Mouse (Mus musculus) limb, embryonic 13.5 days (tissue): ENCODE measurements around the gene Kcnj8. TPM values are rescaled to one million over a fixed set of nuclear protein-coding genes. Genes with fewer than 3 reads are reported as not detected.
A peak's percentile ranks its signal among the peaks of the same experiment; 100 is the strongest.

Experiments
- ATAC-seq: fragments of 200-750 bp; cut with Nextera tagmentation; 2 replicates; pipeline ENCODE4 v1.8.0; 2017; ENCODE audit warnings: low read depth, moderate number of reproducible peaks, moderate TSS enrichment; ENCODE audit not compliant: low FRiP score
- H3K27ac ChIP-seq: fragments of 300-500 bp; sonication (generic); 2 replicates; pipeline ENCODE4 v1.5.1; 2015; ENCODE audit warnings: inconsistent platforms, mild to moderate bottlenecking, moderate library complexity
- H3K27me3 ChIP-seq: fragments of 300-500 bp; sonication (generic); 2 replicates; pipeline ENCODE4 v1.6.1; 2015; ENCODE audit warnings: mild to moderate bottlenecking, inconsistent platforms
- H3K36me3 ChIP-seq: fragments of 300-500 bp; sonication (generic); 2 replicates; pipeline ENCODE4 v1.6.1; 2015; ENCODE audit warnings: inconsistent platforms, mild to moderate bottlenecking, moderate library complexity
- H3K4me1 ChIP-seq: fragments of 300-500 bp; sonication (generic); 2 replicates; pipeline ENCODE4 v1.6.1; 2015; ENCODE audit warnings: inconsistent platforms
- H3K4me2 ChIP-seq: fragments of 300-500 bp; sonication (generic); replicated peaks from 2 replicates; pipeline ENCODE4 v1.6.1; 2015; ENCODE audit warnings: inconsistent platforms, mild to moderate bottlenecking, moderate library complexity
- H3K4me3 ChIP-seq: fragments of 300-500 bp; sonication (generic); 2 replicates; pipeline ENCODE4 v1.5.1; 2015; ENCODE audit warnings: moderate library complexity, mild to moderate bottlenecking, inconsistent platforms
- H3K9ac ChIP-seq: fragments of 300-500 bp; sonication (generic); 2 replicates; pipeline ENCODE4 v1.6.1; 2015; ENCODE audit warnings: mild to moderate bottlenecking, inconsistent platforms
- H3K9me3 ChIP-seq: fragments of 300-500 bp; sonication (generic); 2 replicates; pipeline ENCODE4 v1.6.1; 2016; ENCODE audit warnings: inconsistent platforms
- WGBS: fragments of 180-500 bp; shearing (Covaris S2); methylation state at CpG from one replicate; pipeline ENCODE4 v1.1.7; 2015; 5-methylcytosine and 5-hydroxymethylcytosine counted together
- polyA plus RNA-seq: library from polyadenylated mRNA; unstranded; fragments of >200 nt; fragmentation: Nextera tagmentation; extraction: Ambion mirVana; gene quantifications from 2 replicates; pipeline ENCODE4 v1.2.1, GENCODE M21; 2015

The Kcnj8 gene
- polyA plus RNA-seq, 1 experiment from 2014 or later = 5.9 TPM

DNA sequence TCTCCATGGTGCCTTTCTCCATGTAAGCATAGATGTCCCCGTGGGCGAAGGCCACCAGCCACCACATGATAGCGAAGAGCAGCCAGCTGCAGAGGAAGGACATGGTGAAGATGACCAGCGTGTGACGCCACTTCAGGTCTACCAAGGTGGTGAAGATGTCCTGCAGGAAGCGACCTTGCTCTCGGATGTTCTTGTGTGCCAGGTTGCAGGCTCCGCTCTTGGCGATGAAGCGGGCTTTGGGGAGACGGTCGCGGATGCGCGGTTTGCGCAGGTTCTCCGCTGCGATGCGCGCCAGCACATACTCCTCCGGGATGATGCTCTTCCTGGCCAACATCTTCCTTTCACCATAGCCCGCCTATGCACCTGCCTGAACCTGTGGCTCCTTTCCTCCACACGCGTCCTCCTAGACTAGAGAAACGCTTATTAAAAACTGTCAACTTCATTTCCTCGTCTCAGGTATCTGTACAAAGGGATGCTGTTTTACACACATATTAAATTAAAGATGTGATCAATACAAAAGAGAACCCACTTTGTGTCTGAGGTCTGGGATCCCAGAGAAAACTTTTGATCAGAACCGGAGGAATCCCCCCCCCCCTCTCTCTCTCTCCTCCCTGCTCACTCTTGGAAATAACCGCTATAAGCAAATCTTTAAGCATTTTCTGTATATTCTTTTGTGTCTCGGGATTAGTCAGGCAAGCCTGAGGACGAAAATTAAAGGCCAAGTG, 1.2 kb downstream of the Kcnj8 start:
- no peak overlapping the region for H3K9ac ChIP-seq
- no peak overlapping the region for H3K27ac ChIP-seq
- H3K4me2 ChIP-seq = peak overlapping the region; percentile 90
- peaks cover 19% of the 10 kb centered on the region for H3K4me1 ChIP-seq
- peaks cover 77% of the 10 kb centered on the region for H3K27me3 ChIP-seq
- ATAC-seq = no peak
- peak overlapping the region; percentile 50 for H3K4me3 ChIP-seq
- no peaks in the 10 kb centered on the region for H3K36me3 ChIP-seq
- WGBS = 8% methylated on average over 30 of the region's 30 CpGs
- H3K9me3 ChIP-seq = no peaks in the 10 kb centered on the region

DNA sequence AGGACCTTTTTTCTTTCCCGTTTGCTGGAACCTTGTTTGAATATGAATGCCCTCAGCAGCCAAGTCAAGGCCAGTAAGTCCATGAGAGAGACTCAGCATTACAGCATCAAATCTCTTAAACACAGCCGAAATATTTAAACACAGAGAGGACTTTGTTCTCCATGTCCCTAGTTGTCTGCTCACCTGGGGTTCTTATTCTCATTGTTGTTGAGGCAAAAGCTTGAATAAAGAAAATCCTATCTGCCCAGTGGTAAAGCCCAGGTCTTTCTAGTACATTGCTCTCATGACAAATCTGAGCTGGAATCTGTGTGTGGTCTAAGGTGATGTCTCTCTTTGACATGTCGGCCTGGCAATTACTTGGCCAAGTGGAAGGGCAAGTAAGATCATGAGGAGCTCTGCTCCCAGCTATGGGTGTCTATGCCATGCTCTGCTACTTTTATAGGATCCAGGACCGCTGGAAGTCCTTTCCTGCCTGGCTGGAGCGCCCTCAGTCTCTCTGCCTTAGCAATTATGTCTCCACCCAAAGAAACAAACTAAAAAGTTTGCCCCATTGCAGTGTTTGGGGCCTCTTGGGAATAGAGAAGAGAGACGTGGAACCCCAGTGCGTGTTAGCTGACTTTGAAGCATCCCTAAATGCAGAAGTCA, 2.6 kb downstream of the Kcnj8 start:
- 45% methylated on average over 7 of the region's 7 CpGs for WGBS
- Histone ChIP-seq H3K36me3 (no peaks in the 10 kb centered on the region), H3K9ac (no peak overlapping the region), H3K9me3 (no peaks in the 10 kb centered on the region), H3K27ac (no peak overlapping the region), H3K4me1 (peaks cover 19% of the 10 kb centered on the region), H3K27me3 (peaks cover 75% of the 10 kb centered on the region), H3K4me3 (no peak overlapping the region), H3K4me2 (no peak overlapping the region)
- ATAC-seq = no peak

DNA sequence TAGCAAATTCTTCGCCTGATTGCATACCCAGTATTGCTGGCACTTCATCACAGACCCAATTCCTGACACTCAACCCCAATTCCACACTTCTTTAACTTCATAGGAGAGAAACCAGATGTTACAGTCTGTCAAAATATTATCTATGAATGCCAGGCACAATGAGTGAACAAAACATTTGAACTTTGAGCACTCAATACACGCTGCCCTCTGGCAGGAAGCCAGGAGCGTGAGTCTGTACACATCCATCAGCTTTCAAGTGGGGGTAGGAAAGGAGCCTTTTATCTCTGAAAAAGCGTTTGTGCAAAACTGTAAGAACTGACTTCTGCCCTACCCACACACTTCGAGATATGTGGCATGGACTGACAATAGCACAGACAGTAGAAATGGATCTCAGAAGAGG, 4.0 kb downstream of the Kcnj8 start:
- Histone ChIP-seq H3K4me3 (no peak overlapping the region), H3K4me2 (no peak overlapping the region), H3K9me3 (no peaks in the 10 kb centered on the region), H3K9ac (no peak overlapping the region), H3K27ac (no peak overlapping the region), H3K36me3 (no peaks in the 10 kb centered on the region), H3K4me1 (peaks cover 19% of the 10 kb centered on the region), H3K27me3 (peaks cover 62% of the 10 kb centered on the region)
- ATAC-seq = no peak
- 51% methylated on average over 5 of the region's 5 CpGs for WGBS

DNA sequence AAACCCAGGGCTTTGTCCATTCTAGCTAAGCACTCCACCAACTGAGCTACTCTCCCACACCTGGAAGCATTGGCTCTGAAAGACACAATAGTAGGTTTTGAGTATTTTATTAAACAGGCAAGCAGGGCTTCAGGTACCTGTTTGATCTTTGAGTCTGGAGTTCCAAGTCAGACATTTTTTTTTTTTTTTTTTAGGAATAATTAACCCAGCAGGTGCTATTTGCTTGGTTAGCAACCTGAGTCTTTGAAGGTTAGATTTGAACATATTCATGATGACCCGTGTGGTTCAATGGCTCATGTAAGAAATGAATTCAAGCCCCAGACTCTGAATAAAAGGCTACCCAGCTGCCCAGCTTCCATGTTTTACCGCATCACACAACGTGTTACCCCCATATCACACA, 6.7 kb downstream of the Kcnj8 start:
- Histone ChIP-seq H3K4me1 (no peaks in the 10 kb centered on the region), H3K4me3 (no peak overlapping the region), H3K36me3 (no peaks in the 10 kb centered on the region), H3K4me2 (no peak overlapping the region), H3K27me3 (peaks cover 36% of the 10 kb centered on the region), H3K9ac (no peak overlapping the region), H3K9me3 (no peaks in the 10 kb centered on the region), H3K27ac (no peak overlapping the region)
- ATAC-seq = no peak
- 87% methylated on average over 3 of the region's 3 CpGs for WGBS

DNA sequence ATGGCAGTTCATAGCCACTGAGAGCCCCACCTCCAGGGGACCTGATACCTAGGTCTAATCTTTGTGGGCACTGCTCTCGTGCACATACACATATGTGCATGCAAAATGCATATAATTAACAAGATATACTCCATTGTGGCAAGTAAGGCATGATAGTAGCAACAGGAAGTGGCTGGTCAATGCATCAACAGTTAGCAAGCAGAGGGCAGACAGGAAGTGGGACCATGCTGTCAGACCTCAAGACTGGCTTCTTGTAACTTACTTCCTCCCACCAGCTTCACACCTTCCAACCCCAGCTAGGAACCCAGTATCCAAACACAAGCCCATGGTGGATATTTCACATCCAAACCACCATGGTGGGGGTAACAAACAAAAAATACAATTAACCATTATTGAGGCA, 10.3 kb downstream of the Kcnj8 start:
- Histone ChIP-seq H3K9me3 (no peaks in the 10 kb centered on the region), H3K4me2 (no peak overlapping the region), H3K4me1 (no peaks in the 10 kb centered on the region), H3K4me3 (no peak overlapping the region), H3K27me3 (peaks cover 9% of the 10 kb centered on the region), H3K9ac (no peak overlapping the region), H3K27ac (no peak overlapping the region), H3K36me3 (no peaks in the 10 kb centered on the region)
- 67% methylated on average over 1 of the region's 1 CpGs for WGBS
- ATAC-seq = no peak

DNA sequence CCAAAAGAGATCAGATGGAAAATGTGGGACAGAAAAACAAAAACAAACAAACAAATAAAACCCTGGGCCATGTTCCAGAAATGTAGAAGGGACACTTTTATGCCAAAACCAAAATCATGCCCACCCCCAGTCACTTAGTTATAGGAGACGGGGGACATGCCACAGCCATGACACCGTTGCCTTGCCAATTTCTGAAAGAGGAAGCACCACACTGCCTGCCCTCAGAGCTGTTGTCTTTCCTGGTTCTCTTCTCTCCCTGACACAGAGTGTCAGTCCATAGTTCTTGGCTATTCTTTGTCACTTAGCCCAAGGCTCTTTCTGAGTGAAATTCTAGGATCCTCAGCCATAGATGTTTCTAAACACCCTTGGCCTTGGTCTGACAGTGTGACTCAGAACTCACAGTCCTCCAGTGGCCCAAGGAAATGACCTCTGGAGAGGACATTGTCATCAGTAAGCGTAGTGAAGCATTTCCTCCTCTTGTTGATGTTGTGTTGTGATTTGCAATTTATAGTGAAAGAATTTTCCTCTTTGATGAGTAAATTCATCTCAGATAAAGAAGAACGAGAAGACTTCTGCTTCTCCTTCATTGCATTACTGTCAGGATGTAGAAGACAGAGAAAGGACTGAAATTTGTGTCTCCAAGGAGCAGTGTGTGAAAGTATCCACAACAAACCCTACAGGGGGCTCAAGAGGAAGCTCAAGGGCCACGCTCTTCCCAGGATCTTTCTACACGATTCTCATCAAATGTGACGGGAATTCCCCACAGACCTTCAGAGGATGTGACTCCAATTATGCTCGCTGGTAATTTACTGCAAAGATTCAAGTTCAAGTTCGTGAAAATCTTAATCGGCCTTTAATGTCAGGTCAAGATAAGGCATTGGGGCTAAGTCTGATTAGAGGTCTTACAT, 12.4 kb downstream of the Kcnj8 start:
- Histone ChIP-seq H3K27ac (no peak overlapping the region), H3K36me3 (no peaks in the 10 kb centered on the region), H3K4me1 (no peaks in the 10 kb centered on the region), H3K4me2 (no peak overlapping the region), H3K4me3 (no peak overlapping the region), H3K27me3 (no peaks in the 10 kb centered on the region), H3K9me3 (no peaks in the 10 kb centered on the region), H3K9ac (no peak overlapping the region)
- WGBS = 80% methylated on average over 10 of the region's 10 CpGs
- ATAC-seq = no peak

DNA sequence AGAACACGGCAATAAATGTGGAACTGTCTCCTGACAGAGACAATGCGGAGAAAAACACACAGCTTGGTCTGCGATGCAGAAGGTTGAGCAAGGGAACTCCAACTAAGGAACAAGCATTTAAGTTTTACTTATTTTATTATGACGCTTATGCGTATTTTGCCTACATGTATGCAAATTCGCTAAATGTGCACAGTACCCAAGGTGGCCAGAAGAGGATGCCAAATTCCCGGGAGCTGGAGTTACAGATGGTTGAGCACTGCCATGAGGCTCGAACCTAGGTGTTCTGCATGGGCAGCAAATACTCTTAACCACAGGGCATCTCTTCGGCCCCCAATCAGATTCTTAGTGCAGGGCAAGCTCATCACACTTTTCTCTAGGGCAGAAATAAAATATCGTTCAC, 13.3 kb downstream of the Kcnj8 start:
- Histone ChIP-seq H3K4me2 (no peak overlapping the region), H3K9ac (no peak overlapping the region), H3K27me3 (no peaks in the 10 kb centered on the region), H3K9me3 (no peaks in the 10 kb centered on the region), H3K27ac (no peak overlapping the region), H3K36me3 (no peaks in the 10 kb centered on the region), H3K4me3 (no peak overlapping the region), H3K4me1 (no peaks in the 10 kb centered on the region)
- no peak for ATAC-seq
- 83% methylated on average over 10 of the region's 10 CpGs for WGBS

DNA sequence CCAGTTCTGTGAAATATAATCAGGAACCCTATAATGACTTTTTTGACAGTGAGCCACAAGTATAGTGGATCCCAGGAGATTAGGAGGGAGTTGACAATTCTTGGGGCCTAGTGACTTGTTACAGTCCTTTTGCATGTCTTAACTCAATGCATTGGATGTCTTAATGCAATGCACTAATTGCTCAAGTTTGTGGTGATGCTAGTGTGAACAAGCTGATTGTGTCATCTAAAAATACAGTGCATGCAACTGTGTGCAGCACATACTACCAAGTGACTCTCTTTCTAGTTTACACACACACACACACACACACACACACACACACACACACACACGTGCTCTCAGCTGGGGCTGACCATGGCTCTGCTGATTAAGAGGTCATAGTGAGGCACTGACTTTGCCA, 15.4 kb downstream of the Kcnj8 start:
- no peak overlapping the region for H3K9ac ChIP-seq
- no peak for ATAC-seq
- H3K4me3 ChIP-seq = no peak overlapping the region
- H3K9me3 ChIP-seq = no peaks in the 10 kb centered on the region
- WGBS = 45% methylated on average over 1 of the region's 1 CpGs
- no peak overlapping the region for H3K4me2 ChIP-seq
- H3K27me3 ChIP-seq = no peaks in the 10 kb centered on the region
- no peaks in the 10 kb centered on the region for H3K4me1 ChIP-seq
- H3K27ac ChIP-seq = no peak overlapping the region
- no peaks in the 10 kb centered on the region for H3K36me3 ChIP-seq

DNA sequence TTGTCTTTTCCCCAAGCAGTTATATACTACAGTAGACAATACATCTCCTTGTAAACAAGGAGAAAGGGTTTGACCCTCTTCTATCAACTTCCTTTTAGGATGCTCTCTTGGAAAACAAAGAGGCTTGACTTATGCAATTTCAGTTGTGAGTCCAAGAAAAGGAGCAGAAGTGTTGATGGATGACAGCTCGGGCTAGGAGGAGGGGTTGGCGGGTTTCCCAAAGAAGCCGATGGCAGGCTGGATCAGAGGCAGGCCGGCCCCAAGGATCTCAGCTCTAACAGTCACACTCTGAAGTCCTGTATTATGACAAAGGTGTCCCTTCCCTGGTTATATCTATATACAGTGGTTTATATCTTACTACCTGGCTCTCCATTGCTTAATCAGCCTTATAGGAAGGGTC, 19.9 kb downstream of the Kcnj8 start:
- Histone ChIP-seq H3K36me3 (no peaks in the 10 kb centered on the region), H3K27me3 (no peaks in the 10 kb centered on the region), H3K9ac (no peak overlapping the region), H3K4me2 (no peak overlapping the region), H3K4me1 (no peaks in the 10 kb centered on the region), H3K9me3 (no peaks in the 10 kb centered on the region), H3K4me3 (no peak overlapping the region), H3K27ac (no peak overlapping the region)
- 80% methylated on average over 4 of the region's 4 CpGs for WGBS
- no peak for ATAC-seq

DNA sequence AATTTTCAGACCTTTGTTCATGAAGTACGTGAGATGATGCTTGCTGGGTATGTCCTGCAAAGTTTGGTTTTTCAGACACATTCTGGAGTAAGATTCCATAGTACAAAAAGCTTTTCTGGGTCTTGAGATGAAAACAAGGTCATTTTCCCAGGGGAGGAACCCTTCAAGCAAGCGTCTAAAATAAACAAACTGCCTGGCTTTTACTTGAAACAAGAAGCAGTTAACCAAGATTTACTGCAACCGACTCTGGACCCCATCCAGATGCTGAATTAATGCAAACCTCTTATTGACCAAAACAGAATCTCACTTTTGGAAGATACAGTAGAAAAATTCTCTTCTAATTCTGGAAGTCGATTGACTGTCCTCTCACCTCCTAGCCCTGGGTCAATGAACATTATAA, 20.5 kb downstream of the Kcnj8 start:
- H3K36me3 ChIP-seq = no peaks in the 10 kb centered on the region
- H3K27ac ChIP-seq = no peak overlapping the region
- no peak overlapping the region for H3K9ac ChIP-seq
- no peak overlapping the region for H3K4me3 ChIP-seq
- WGBS = 53% methylated on average over 4 of the region's 4 CpGs
- H3K27me3 ChIP-seq = no peaks in the 10 kb centered on the region
- no peaks in the 10 kb centered on the region for H3K4me1 ChIP-seq
- H3K4me2 ChIP-seq = no peak overlapping the region
- no peak for ATAC-seq
- no peaks in the 10 kb centered on the region for H3K9me3 ChIP-seq

DNA sequence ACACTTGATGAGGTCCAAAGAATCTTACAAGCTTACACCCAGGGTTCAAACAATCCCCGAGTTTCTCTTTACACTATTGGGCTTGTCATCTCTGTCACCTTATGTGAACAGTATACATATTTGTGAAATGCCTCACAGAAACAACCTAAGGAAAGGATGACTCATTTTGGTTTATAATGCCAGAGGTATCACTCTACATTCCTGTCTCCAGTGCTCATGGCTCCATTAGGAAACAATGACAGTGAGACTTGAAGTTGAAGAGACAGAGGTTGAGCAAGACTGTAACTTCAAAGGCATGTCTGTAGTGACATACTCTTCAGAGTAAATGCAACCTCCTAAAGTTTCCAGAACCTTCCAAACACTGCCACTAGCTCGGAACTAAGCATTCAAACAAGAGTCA, 23.0 kb downstream of the Kcnj8 start:
- H3K27me3 ChIP-seq = no peaks in the 10 kb centered on the region
- no peak overlapping the region for H3K4me2 ChIP-seq
- ATAC-seq = no peak
- H3K9me3 ChIP-seq = no peaks in the 10 kb centered on the region
- no peak overlapping the region for H3K9ac ChIP-seq
- H3K4me3 ChIP-seq = no peak overlapping the region
- H3K27ac ChIP-seq = no peak overlapping the region
- H3K4me1 ChIP-seq = peaks cover 7% of the 10 kb centered on the region; the same call in 1 of the 2 replicates
- H3K36me3 ChIP-seq = no peaks in the 10 kb centered on the region
- 87% methylated on average over 2 of the region's 2 CpGs for WGBS

DNA sequence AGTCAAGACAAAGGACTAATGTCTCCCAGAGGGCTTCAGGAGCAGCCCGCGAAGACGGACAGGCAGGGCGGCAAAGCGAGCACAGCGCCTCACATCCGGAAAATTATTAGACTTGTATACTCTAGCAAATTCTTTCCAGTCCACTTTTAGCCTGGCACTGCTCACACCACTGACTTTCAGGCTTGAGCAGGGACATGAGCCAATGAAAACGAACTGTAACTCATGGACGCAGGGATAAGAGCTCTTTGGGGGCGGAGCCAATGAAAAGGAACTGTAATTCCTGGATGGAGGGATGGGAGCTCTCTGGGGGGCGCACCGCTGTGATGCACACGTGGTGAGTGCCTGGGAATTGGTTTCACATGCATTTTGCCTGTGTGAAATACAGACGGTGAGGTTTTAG, 26.3 kb downstream of the Kcnj8 start:
- ATAC-seq = peak; percentile 71; the same call in 1 of the 2 replicates
- Histone ChIP-seq H3K36me3 (no peaks in the 10 kb centered on the region), H3K4me1 (peaks cover 7% of the 10 kb centered on the region; the same call in 1 of the 2 replicates), H3K27ac (0 out of 2 replicates have a peak overlapping the region, but pooled peaks have one; percentile 15), H3K9ac (no peak overlapping the region), H3K9me3 (no peaks in the 10 kb centered on the region), H3K4me2 (peak overlapping the region; percentile 48), H3K27me3 (no peaks in the 10 kb centered on the region), H3K4me3 (0 out of 2 replicates have a peak overlapping the region, but pooled peaks have one; percentile 1)
- WGBS = 47% methylated on average over 14 of the region's 14 CpGs
